Mouse (Mus musculus): ENCODE data around the gene Shbg. TPM values are rescaled to one million over a fixed set of nuclear protein-coding genes. Genes with fewer than 3 reads are reported as not detected.
A peak's percentile ranks its signal among the peaks of the same experiment; 100 is the strongest.

Shbg gene
- polyA plus RNA-seq, 1 experiment from 2014 or later = not detected

- DNase-seq (ENCODE audit: low spot score) = no peak
- H3K4me3 ChIP-seq (ENCODE audit: low read depth, low read length) = peak overlapping the region; percentile 65
- WGBS = 80% methylated on average over 3 of the region's 3 CpGs
- H3K4me1 ChIP-seq (replicated peaks; ENCODE audit: control insufficient read depth, insufficient read depth, low read length) = peaks cover 12% of the 10 kb centered on the region
- peak overlapping the region; percentile 97 for H3K27ac ChIP-seq (ENCODE audit: low read depth)
- no peak for ATAC-seq (replicated peaks; ENCODE audit: low FRiP score, low TSS enrichment, low read depth)
- H3K27me3 ChIP-seq (replicated peaks; ENCODE audit: control insufficient read depth, insufficient read depth, low read length) = no peaks in the 10 kb centered on the region
- H3K9me3 ChIP-seq (ENCODE audit: control insufficient read depth, low read length) = no peaks in the 10 kb centered on the region
- H3K9ac ChIP-seq (ENCODE audit: low read length) = peak overlapping the region; percentile 54
- H3K36me3 ChIP-seq (ENCODE audit: control insufficient read depth, insufficient read depth, low read length) = peaks cover 68% of the 10 kb centered on the region
- peak overlapping the region; percentile 59 for H3K4me2 ChIP-seq (ENCODE audit: low read length)
Measured at GRCm38 (mm10) chr11:69661221-69661881, 43.6 kb upstream of the Shbg start.

GRCm38 (mm10) chr11:69657462-69657881, 39.8 kb upstream of the Shbg start:
- H3K36me3 ChIP-seq (ENCODE audit: control insufficient read depth, insufficient read depth, low read length) = peaks cover 63% of the 10 kb centered on the region
- no peak for ATAC-seq (replicated peaks; ENCODE audit: low FRiP score, low TSS enrichment, low read depth)
- no peak overlapping the region for H3K9ac ChIP-seq (ENCODE audit: low read length)

GRCm38 (mm10) chr11:69656617-69657461, 39.1 kb upstream of the Shbg start:
- no peak for ATAC-seq (replicated peaks; ENCODE audit: low FRiP score, low TSS enrichment, low read depth)
- H3K4me3 ChIP-seq (ENCODE audit: low read depth, low read length) = no peak overlapping the region
- no peak overlapping the region for H3K27ac ChIP-seq (ENCODE audit: low read depth)
- no peaks in the 10 kb centered on the region for H3K27me3 ChIP-seq (replicated peaks; ENCODE audit: control insufficient read depth, insufficient read depth, low read length)
- no peak overlapping the region for H3K9ac ChIP-seq (ENCODE audit: low read length)
- H3K9me3 ChIP-seq (ENCODE audit: control insufficient read depth, low read length) = no peaks in the 10 kb centered on the region
- peaks cover 69% of the 10 kb centered on the region for H3K36me3 ChIP-seq (ENCODE audit: control insufficient read depth, insufficient read depth, low read length)
- WGBS = 76% methylated on average over 10 of the region's 10 CpGs
- H3K4me2 ChIP-seq (ENCODE audit: low read length) = no peak overlapping the region
- H3K4me1 ChIP-seq (replicated peaks; ENCODE audit: control insufficient read depth, insufficient read depth, low read length) = peaks cover 11% of the 10 kb centered on the region
- peak; percentile 79 for DNase-seq (ENCODE audit: low spot score)

More at GRCm38 (mm10) chr11:69657462-69657881, 39.8 kb upstream of the Shbg start:
- WGBS = 81% methylated on average over 15 of the region's 15 CpGs
- H3K4me3 ChIP-seq (ENCODE audit: low read depth, low read length) = no peak overlapping the region
- peak; percentile 61 for DNase-seq (ENCODE audit: low spot score)
- no peak overlapping the region for H3K27ac ChIP-seq (ENCODE audit: low read depth)
- no peaks in the 10 kb centered on the region for H3K9me3 ChIP-seq (ENCODE audit: control insufficient read depth, low read length)
- H3K4me2 ChIP-seq (ENCODE audit: low read length) = no peak overlapping the region
- H3K4me1 ChIP-seq (replicated peaks; ENCODE audit: control insufficient read depth, insufficient read depth, low read length) = peaks cover 11% of the 10 kb centered on the region
- no peaks in the 10 kb centered on the region for H3K27me3 ChIP-seq (replicated peaks; ENCODE audit: control insufficient read depth, insufficient read depth, low read length)

GRCm38 (mm10) chr11:69656065-69656455, 38.4 kb upstream of the Shbg start:
- DNase-seq (ENCODE audit: low spot score) (no peak), ATAC-seq (replicated peaks; ENCODE audit: low FRiP score, low TSS enrichment, low read depth) (no peak)
- 79% methylated on average over 5 of the region's 5 CpGs for WGBS
- Histone ChIP-seq H3K9ac (ENCODE audit: low read length) (no peak overlapping the region), H3K27me3 (replicated peaks; ENCODE audit: control insufficient read depth, insufficient read depth, low read length) (no peaks in the 10 kb centered on the region), H3K9me3 (ENCODE audit: control insufficient read depth, low read length) (no peaks in the 10 kb centered on the region), H3K4me2 (ENCODE audit: low read length) (no peak overlapping the region), H3K4me1 (replicated peaks; ENCODE audit: control insufficient read depth, insufficient read depth, low read length) (peaks cover 6% of the 10 kb centered on the region; the same call in 1 of the 2 replicates), H3K4me3 (ENCODE audit: low read depth, low read length) (no peak overlapping the region), H3K36me3 (ENCODE audit: control insufficient read depth, insufficient read depth, low read length) (peaks cover 77% of the 10 kb centered on the region), H3K27ac (ENCODE audit: low read depth) (no peak overlapping the region)

GRCm38 (mm10) chr11:69655264-69656064, 37.8 kb upstream of the Shbg start, which contains the start of gene Sox15:
TSS of gene Sox15 (plus strand) at chr11:69655314.
- DNase-seq (ENCODE audit: low spot score) (peak; percentile 86), ATAC-seq (replicated peaks; ENCODE audit: low FRiP score, low TSS enrichment, low read depth) (peak; percentile 71)
- H3K27me3 ChIP-seq (replicated peaks; ENCODE audit: control insufficient read depth, insufficient read depth, low read length) = no peaks in the 10 kb centered on the region
- peaks cover 83% of the 10 kb centered on the region for H3K36me3 ChIP-seq (ENCODE audit: control insufficient read depth, insufficient read depth, low read length)
- 24% methylated on average over 34 of the region's 34 CpGs for WGBS
- no peaks in the 10 kb centered on the region for H3K9me3 ChIP-seq (ENCODE audit: control insufficient read depth, low read length)
- peak within 1 kb of the TSS; percentile 22; the same call in 1 of the 2 replicates for H3K27ac ChIP-seq (ENCODE audit: low read depth)
- H3K9ac ChIP-seq (ENCODE audit: low read length) = no peak within 1 kb of the TSS
- H3K4me3 ChIP-seq (ENCODE audit: low read depth, low read length) = no peak within 1 kb of the TSS
- H3K4me1 ChIP-seq (replicated peaks; ENCODE audit: control insufficient read depth, insufficient read depth, low read length) = peaks cover 6% of the 10 kb centered on the region; the same call in 1 of the 2 replicates
- no peak within 1 kb of the TSS for H3K4me2 ChIP-seq (ENCODE audit: low read length)

GRCm38 (mm10) chr11:69654760-69655159, 37.1 kb upstream of the Shbg start:
- no peak overlapping the region for H3K9ac ChIP-seq (ENCODE audit: low read length)
- DNase-seq (ENCODE audit: low spot score) (peak; percentile 57), ATAC-seq (replicated peaks; ENCODE audit: low FRiP score, low TSS enrichment, low read depth) (no peak)
- H3K4me2 ChIP-seq (ENCODE audit: low read length) = no peak overlapping the region
- peaks cover 6% of the 10 kb centered on the region; the same call in 1 of the 2 replicates for H3K4me1 ChIP-seq (replicated peaks; ENCODE audit: control insufficient read depth, insufficient read depth, low read length)
- H3K36me3 ChIP-seq (ENCODE audit: control insufficient read depth, insufficient read depth, low read length) = peaks cover 84% of the 10 kb centered on the region
- no peak overlapping the region for H3K4me3 ChIP-seq (ENCODE audit: low read depth, low read length)
- WGBS = 39% methylated on average over 9 of the region's 9 CpGs
- H3K27me3 ChIP-seq (replicated peaks; ENCODE audit: control insufficient read depth, insufficient read depth, low read length) = no peaks in the 10 kb centered on the region
- peak overlapping the region; percentile 22; the same call in 1 of the 2 replicates for H3K27ac ChIP-seq (ENCODE audit: low read depth)
- H3K9me3 ChIP-seq (ENCODE audit: control insufficient read depth, low read length) = no peaks in the 10 kb centered on the region

GRCm38 (mm10) chr11:69653399-69653798, 35.7 kb upstream of the Shbg start:
- Histone ChIP-seq H3K27me3 (replicated peaks; ENCODE audit: control insufficient read depth, insufficient read depth, low read length) (no peaks in the 10 kb centered on the region), H3K9ac (ENCODE audit: low read length) (no peak overlapping the region), H3K4me3 (ENCODE audit: low read depth, low read length) (no peak overlapping the region), H3K9me3 (ENCODE audit: control insufficient read depth, low read length) (no peaks in the 10 kb centered on the region), H3K36me3 (ENCODE audit: control insufficient read depth, insufficient read depth, low read length) (peaks cover 84% of the 10 kb centered on the region), H3K4me1 (replicated peaks; ENCODE audit: control insufficient read depth, insufficient read depth, low read length) (peaks cover 6% of the 10 kb centered on the region; the same call in 1 of the 2 replicates), H3K4me2 (ENCODE audit: low read length) (no peak overlapping the region), H3K27ac (ENCODE audit: low read depth) (no peak overlapping the region)
- DNase-seq (ENCODE audit: low spot score) (no peak), ATAC-seq (replicated peaks; ENCODE audit: low FRiP score, low TSS enrichment, low read depth) (no peak)
- 69% methylated on average over 5 of the region's 5 CpGs for WGBS

GRCm38 (mm10) chr11:69645860-69646259, 28.2 kb upstream of the Shbg start:
- H3K9me3 ChIP-seq (ENCODE audit: control insufficient read depth, low read length) = no peaks in the 10 kb centered on the region
- H3K4me3 ChIP-seq (ENCODE audit: low read depth, low read length) = no peak overlapping the region
- H3K27ac ChIP-seq (ENCODE audit: low read depth) = no peak overlapping the region
- no peaks in the 10 kb centered on the region for H3K4me1 ChIP-seq (replicated peaks; ENCODE audit: control insufficient read depth, insufficient read depth, low read length)
- H3K9ac ChIP-seq (ENCODE audit: low read length) = no peak overlapping the region
- ATAC-seq (replicated peaks; ENCODE audit: low FRiP score, low TSS enrichment, low read depth) (no peak), DNase-seq (ENCODE audit: low spot score) (no peak)
- 89% methylated on average over 5 of the region's 5 CpGs for WGBS
- H3K27me3 ChIP-seq (replicated peaks; ENCODE audit: control insufficient read depth, insufficient read depth, low read length) = no peaks in the 10 kb centered on the region
- H3K4me2 ChIP-seq (ENCODE audit: low read length) = no peak overlapping the region
- peaks cover 96% of the 10 kb centered on the region for H3K36me3 ChIP-seq (ENCODE audit: control insufficient read depth, insufficient read depth, low read length)

Measured in intestine, embryonic 14.5 days (tissue).